Mouse (Mus musculus): Measurements from ENCODE around the gene Sprr2f. TPM values are rescaled to one million over a fixed set of nuclear protein-coding genes. Genes with fewer than 3 reads are reported as not detected.

Gene Sprr2f
- total RNA-seq (2014; rRNA removed): not detected in 2 replicates
- not detected in 2 replicates for polyA plus RNA-seq (2015; fragmentation: Nextera tagmentation; extraction: Ambion mirVana)

DNA sequence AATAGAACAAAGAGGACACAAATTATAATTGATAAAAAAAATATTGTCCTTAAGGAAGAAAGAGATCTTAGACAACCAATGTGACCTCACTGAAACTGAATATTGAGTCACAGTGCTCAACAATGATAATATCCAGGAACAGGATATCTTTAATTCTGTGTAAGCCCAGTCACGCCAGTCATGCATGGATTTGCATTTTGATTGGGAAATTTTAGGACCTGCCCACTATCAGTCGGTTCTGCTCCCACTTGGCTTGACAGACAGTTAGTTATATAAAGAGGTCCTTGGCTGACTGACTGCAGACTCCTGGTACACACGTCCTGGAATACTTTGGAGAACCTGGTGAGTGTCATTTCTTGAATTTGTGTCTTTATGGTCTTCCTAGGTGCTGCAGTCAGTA lies at the start of gene Sprr2f:
Gene Sprr2f (plus strand): TSS at position 301 of the 400 bp plus-strand sequence.
- 52% methylated on average over 3 of the region's 3 CpGs for WGBS
- no peak for ATAC-seq (ENCODE audit: low FRiP score)
- Histone ChIP-seq H3K36me3 (ENCODE audit: insufficient read depth, low read length) (no peaks in the 10 kb centered on the region), H3K4me1 (ENCODE audit: insufficient read depth, low read length) (no peaks in the 10 kb centered on the region), H3K27ac (ENCODE audit: low read depth, low read length) (no peak within 1 kb of the TSS), H3K9ac (replicated peaks; ENCODE audit: low read length, poor library complexity, severe bottlenecking) (no peak within 1 kb of the TSS), H3K27me3 (ENCODE audit: insufficient read depth, low read length) (no peaks in the 10 kb centered on the region), H3K9me3 (ENCODE audit: low read length) (no peaks in the 10 kb centered on the region), H3K4me2 (ENCODE audit: low read depth, low read length, poor library complexity, severe bottlenecking) (no peak within 1 kb of the TSS), H3K4me3 (ENCODE audit: low read depth, low read length) (no peak within 1 kb of the TSS)
- TF ChIP-seq CTCF (IDR thresholded peaks at IDR 0.05): no peak
- no peak for DNase-seq (ENCODE audit: low spot score)

GRCm38 (mm10) chr3:92316320-92316719 lies 48.7 kb upstream of the Sprr2f start, which contains the start of gene Sprr2b:
Gene Sprr2b (plus strand): TSS chr3:92316620.
- no peak for DNase-seq (ENCODE audit: low spot score)
- 76% methylated on average over 2 of the region's 2 CpGs for WGBS

DNA sequence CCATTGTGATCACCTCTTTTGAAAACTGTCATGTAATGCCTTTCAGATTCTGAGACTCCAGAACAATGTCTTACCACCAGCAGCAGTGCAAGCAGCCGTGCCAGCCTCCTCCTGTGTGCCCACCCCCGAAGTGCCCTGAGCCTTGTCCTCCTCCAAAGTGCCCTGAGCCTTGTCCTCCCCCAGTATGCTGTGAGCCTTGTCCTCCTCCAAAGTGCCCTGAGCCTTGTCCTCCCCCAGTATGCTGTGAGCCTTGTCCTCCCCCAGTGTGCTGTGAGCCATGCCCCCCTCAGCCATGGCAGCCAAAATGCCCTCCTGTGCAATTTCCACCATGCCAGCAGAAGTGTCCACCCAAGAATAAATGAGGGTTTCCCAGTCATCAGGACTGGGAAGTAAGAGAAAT lies 47.6 kb upstream of the Sprr2f start:
- 49% methylated on average over 2 of the region's 2 CpGs for WGBS
- 0 out of 2 replicates have a peak, but pooled peaks have one; percentile 41 for ATAC-seq (ENCODE audit: low FRiP score)
- no peak overlapping the region for H3K27ac ChIP-seq (ENCODE audit: low read depth, low read length)

More at GRCm38 (mm10) chr3:92316320-92316719, 48.7 kb upstream of the Sprr2f start, which contains the start of gene Sprr2b:
- H3K4me1 ChIP-seq (ENCODE audit: insufficient read depth, low read length): no peaks in the 10 kb centered on the region
- no peaks in the 10 kb centered on the region for H3K27me3 ChIP-seq (ENCODE audit: insufficient read depth, low read length)
- no peak for ATAC-seq (ENCODE audit: low FRiP score)
- no peak within 1 kb of the TSS for H3K4me2 ChIP-seq (ENCODE audit: low read depth, low read length, poor library complexity, severe bottlenecking)
- H3K4me3 ChIP-seq (ENCODE audit: low read depth, low read length): no peak within 1 kb of the TSS
- no peaks in the 10 kb centered on the region for H3K36me3 ChIP-seq (ENCODE audit: insufficient read depth, low read length)
- H3K27ac ChIP-seq (ENCODE audit: low read depth, low read length): no peak within 1 kb of the TSS
- no peak for TF ChIP-seq CTCF (IDR thresholded peaks at IDR 0.05)
- H3K9ac ChIP-seq (replicated peaks; ENCODE audit: low read length, poor library complexity, severe bottlenecking): no peak within 1 kb of the TSS
- H3K9me3 ChIP-seq (ENCODE audit: low read length): no peaks in the 10 kb centered on the region

DNA sequence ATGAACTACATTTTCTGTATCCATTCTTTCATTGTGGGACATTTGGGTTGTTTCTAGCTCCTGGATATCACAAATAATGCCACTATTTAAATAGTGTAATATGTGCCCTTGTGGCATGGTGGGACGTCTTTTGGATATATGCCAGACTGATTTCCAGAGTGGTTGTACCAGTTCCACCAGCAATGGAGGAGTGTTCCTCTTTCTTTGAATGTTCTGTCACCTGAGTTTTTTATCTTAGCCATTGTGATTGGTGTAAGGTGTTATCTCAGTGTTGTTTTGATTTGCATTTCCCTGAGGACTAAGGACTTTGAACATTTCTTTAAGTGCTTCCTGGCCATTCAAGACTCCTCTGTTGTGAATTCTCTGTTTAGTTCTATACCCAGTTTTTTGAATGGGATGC lies 28.7 kb upstream of the Sprr2f start:
- Histone ChIP-seq H3K27ac (ENCODE audit: low read depth, low read length) (no peak overlapping the region), H3K9ac (replicated peaks; ENCODE audit: low read length, poor library complexity, severe bottlenecking) (no peak overlapping the region), H3K4me3 (ENCODE audit: low read depth, low read length) (no peak overlapping the region), H3K27me3 (ENCODE audit: insufficient read depth, low read length) (no peaks in the 10 kb centered on the region), H3K9me3 (ENCODE audit: low read length) (no peaks in the 10 kb centered on the region), H3K36me3 (ENCODE audit: insufficient read depth, low read length) (no peaks in the 10 kb centered on the region), H3K4me2 (ENCODE audit: low read depth, low read length, poor library complexity, severe bottlenecking) (no peak overlapping the region), H3K4me1 (ENCODE audit: insufficient read depth, low read length) (no peaks in the 10 kb centered on the region)
- DNase-seq (ENCODE audit: low spot score): no peak
- TF ChIP-seq CTCF (IDR thresholded peaks at IDR 0.05): no peak
- no peak for ATAC-seq (ENCODE audit: low FRiP score)
- 88% methylated on average over 1 of the region's 1 CpGs for WGBS

More for the DNA sequence above, 47.6 kb upstream of the Sprr2f start:
- Histone ChIP-seq H3K9me3 (ENCODE audit: low read length) (no peaks in the 10 kb centered on the region), H3K36me3 (ENCODE audit: insufficient read depth, low read length) (no peaks in the 10 kb centered on the region), H3K9ac (replicated peaks; ENCODE audit: low read length, poor library complexity, severe bottlenecking) (no peak overlapping the region), H3K27me3 (ENCODE audit: insufficient read depth, low read length) (no peaks in the 10 kb centered on the region), H3K4me1 (ENCODE audit: insufficient read depth, low read length) (no peaks in the 10 kb centered on the region), H3K4me3 (ENCODE audit: low read depth, low read length) (no peak overlapping the region), H3K4me2 (ENCODE audit: low read depth, low read length, poor library complexity, severe bottlenecking) (no peak overlapping the region)
- TF ChIP-seq CTCF (IDR thresholded peaks at IDR 0.05): no peak
- DNase-seq (ENCODE audit: low spot score): no peak

- 94% methylated on average over 5 of the region's 5 CpGs for WGBS
- DNase-seq (ENCODE audit: low spot score) (no peak), ATAC-seq (ENCODE audit: low FRiP score) (no peak)
- no peaks in the 10 kb centered on the region for H3K27me3 ChIP-seq (ENCODE audit: insufficient read depth, low read length)
- H3K36me3 ChIP-seq (ENCODE audit: insufficient read depth, low read length): no peaks in the 10 kb centered on the region
- no peak for TF ChIP-seq CTCF (IDR thresholded peaks at IDR 0.05)
- no peaks in the 10 kb centered on the region for H3K9me3 ChIP-seq (ENCODE audit: low read length)
- H3K4me3 ChIP-seq (ENCODE audit: low read depth, low read length): no peak within 1 kb of the TSS
- no peak within 1 kb of the TSS for H3K4me2 ChIP-seq (ENCODE audit: low read depth, low read length, poor library complexity, severe bottlenecking)
- no peaks in the 10 kb centered on the region for H3K4me1 ChIP-seq (ENCODE audit: insufficient read depth, low read length)
- H3K9ac ChIP-seq (replicated peaks; ENCODE audit: low read length, poor library complexity, severe bottlenecking): no peak within 1 kb of the TSS
- no peak within 1 kb of the TSS for H3K27ac ChIP-seq (ENCODE audit: low read depth, low read length)
Measured at GRCm38 (mm10) chr3:92338840-92339239, 26.1 kb upstream of the Sprr2f start, which contains the start of gene Sprr2d. Gene Sprr2d (plus strand): TSS chr3:92339140.

GRCm38 (mm10) chr3:92351843-92352242 lies 13.1 kb upstream of the Sprr2f start, which contains the start of gene Sprr2e:
Gene Sprr2e (plus strand): TSS chr3:92352143.
- no peak for ATAC-seq (ENCODE audit: low FRiP score)
- Histone ChIP-seq H3K27ac (ENCODE audit: low read depth, low read length) (no peak within 1 kb of the TSS), H3K9ac (replicated peaks; ENCODE audit: low read length, poor library complexity, severe bottlenecking) (no peak within 1 kb of the TSS), H3K4me3 (ENCODE audit: low read depth, low read length) (no peak within 1 kb of the TSS), H3K36me3 (ENCODE audit: insufficient read depth, low read length) (no peaks in the 10 kb centered on the region), H3K4me1 (ENCODE audit: insufficient read depth, low read length) (no peaks in the 10 kb centered on the region), H3K9me3 (ENCODE audit: low read length) (no peaks in the 10 kb centered on the region), H3K27me3 (ENCODE audit: insufficient read depth, low read length) (no peaks in the 10 kb centered on the region), H3K4me2 (ENCODE audit: low read depth, low read length, poor library complexity, severe bottlenecking) (no peak within 1 kb of the TSS)
- no peak for DNase-seq (ENCODE audit: low spot score)
- TF ChIP-seq CTCF (IDR thresholded peaks at IDR 0.05): no peak
- WGBS: 87% methylated on average over 2 of the region's 2 CpGs

Data from midbrain, postnatal 0 days (tissue).